Mouse (Mus musculus) midbrain, embryonic 11.5 days (tissue): Measurements from ENCODE around the gene Amz1. TPM values are rescaled to one million over a fixed set of nuclear protein-coding genes. Genes with fewer than 3 reads are reported as not detected.

Source experiments
- ATAC-seq: fragments of 200-750 bp; cut with Nextera tagmentation; 2 replicates; pipeline ENCODE4 v1.8.0; 2017; ENCODE audit warnings: moderate TSS enrichment, moderate library complexity; ENCODE audit not compliant: low FRiP score
- DNase-seq: peaks from one replicate; pipeline ENCODE4 v3.0.0; 2015; ENCODE audit warnings: low spot score; ENCODE audit errors: missing footprints
- H3K27ac ChIP-seq: fragments of 300-500 bp; sonication (generic); 2 replicates; pipeline ENCODE4 v1.5.1; 2014; ENCODE audit warnings: low read depth, low read length
- H3K27me3 ChIP-seq: fragments of 300-500 bp; sonication (generic); 2 replicates; pipeline ENCODE4 v1.6.1; 2014; ENCODE audit warnings: mild to moderate bottlenecking, low read length, moderate library complexity, mixed read lengths; ENCODE audit not compliant: control insufficient read depth, insufficient read depth
- H3K36me3 ChIP-seq: fragments of 300-500 bp; sonication (generic); 2 replicates; pipeline ENCODE4 v1.6.1; 2014; ENCODE audit warnings: mild to moderate bottlenecking, low read length, moderate library complexity, mixed read lengths; ENCODE audit not compliant: control insufficient read depth, insufficient read depth
- H3K4me1 ChIP-seq: fragments of 300-500 bp; sonication (generic); 2 replicates; pipeline ENCODE4 v1.6.1; 2014; ENCODE audit warnings: low read length; ENCODE audit not compliant: control insufficient read depth, insufficient read depth
- H3K4me2 ChIP-seq: fragments of 300-500 bp; sonication (generic); 2 replicates; pipeline ENCODE4 v1.6.1; 2014; ENCODE audit warnings: mild to moderate bottlenecking, moderate library complexity
- H3K4me3 ChIP-seq: fragments of 300-500 bp; sonication (generic); 2 replicates; pipeline ENCODE4 v1.5.1; 2014; ENCODE audit warnings: low read depth, low read length
- H3K9ac ChIP-seq: fragments of 300-500 bp; sonication (generic); 2 replicates; pipeline ENCODE4 v1.6.1; 2014; ENCODE audit warnings: low read length
- H3K9me3 ChIP-seq: fragments of 300-500 bp; sonication (generic); 2 replicates; pipeline ENCODE4 v1.6.1; 2016; ENCODE audit warnings: low read length; ENCODE audit not compliant: control insufficient read depth
- WGBS: fragments of 180-500 bp; shearing (Covaris S2); extraction: QIAGEN DNeasy Blood & Tissue Kit; methylation state at CpG from one replicate; pipeline ENCODE4 v1.1.7; 2014; 5-methylcytosine and 5-hydroxymethylcytosine counted together
- polyA plus RNA-seq: library from polyadenylated mRNA; unstranded; fragments of >200 nt; fragmentation: Nextera tagmentation; extraction: Ambion mirVana; gene quantifications from 2 replicates; pipeline ENCODE4 v1.2.1, GENCODE M21; 2014

Gene Amz1
- polyA plus RNA-seq, 1 experiment from 2014 or later = 0.67 TPM

DNA sequence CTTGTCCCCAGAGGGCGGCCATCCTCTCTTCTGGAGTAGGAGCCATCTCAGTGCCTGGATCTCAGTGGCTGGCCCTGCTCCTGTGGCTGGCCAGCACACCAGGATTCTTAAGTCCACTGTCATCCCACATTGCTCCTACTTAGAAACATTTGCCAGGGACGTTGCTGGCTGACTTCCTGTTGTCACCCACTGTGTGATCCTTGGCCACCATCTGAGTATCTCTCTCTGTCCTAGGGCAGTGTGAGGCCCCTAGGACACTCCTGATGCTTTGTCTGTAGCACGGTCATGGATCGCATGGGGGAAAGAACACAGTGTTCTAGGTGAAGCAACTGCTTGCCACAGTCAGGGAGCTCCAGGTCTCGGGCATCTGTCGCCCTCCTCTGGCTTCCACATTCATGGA, 13.6 kb upstream of the Amz1 start:
- no peak overlapping the region for H3K9ac ChIP-seq
- no peak for DNase-seq
- H3K27me3 ChIP-seq = no peaks in the 10 kb centered on the region
- peaks cover 7% of the 10 kb centered on the region for H3K4me1 ChIP-seq
- H3K36me3 ChIP-seq = peaks cover 18% of the 10 kb centered on the region
- no peak overlapping the region for H3K4me3 ChIP-seq
- H3K9me3 ChIP-seq = no peaks in the 10 kb centered on the region
- 95% methylated on average over 6 of the region's 6 CpGs for WGBS
- no peak overlapping the region for H3K4me2 ChIP-seq
- no peak overlapping the region for H3K27ac ChIP-seq
- no peak for ATAC-seq

DNA sequence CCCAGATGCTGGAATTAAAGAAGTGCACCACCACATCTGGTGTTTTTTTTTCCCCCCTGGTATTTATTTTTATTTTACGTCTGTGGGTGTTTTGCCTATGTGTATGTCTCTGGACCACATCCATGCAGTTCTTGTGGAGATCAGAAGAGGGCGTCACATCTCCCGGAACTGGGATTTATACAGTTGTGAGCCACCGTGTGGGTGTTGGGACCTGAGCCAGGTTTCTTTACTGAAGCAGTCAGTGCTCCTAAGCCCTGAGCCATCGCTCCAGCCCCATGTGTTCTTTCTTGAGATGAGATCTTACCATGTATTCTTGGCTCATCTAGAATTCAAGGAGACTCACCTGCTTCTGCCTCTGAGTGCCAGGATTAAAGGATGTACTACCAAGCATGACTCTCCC, 12.9 kb upstream of the Amz1 start:
- DNase-seq (no peak), ATAC-seq (no peak)
- H3K9me3 ChIP-seq = no peaks in the 10 kb centered on the region
- peaks cover 18% of the 10 kb centered on the region for H3K36me3 ChIP-seq
- 88% methylated on average over 5 of the region's 5 CpGs for WGBS
- H3K4me3 ChIP-seq = no peak overlapping the region
- H3K9ac ChIP-seq = no peak overlapping the region
- H3K4me1 ChIP-seq = 0 out of 2 replicates have a peak, but pooled peaks cover under 1% of the 10 kb centered on the region
- no peak overlapping the region for H3K27ac ChIP-seq
- H3K27me3 ChIP-seq = no peaks in the 10 kb centered on the region
- H3K4me2 ChIP-seq = no peak overlapping the region

DNA sequence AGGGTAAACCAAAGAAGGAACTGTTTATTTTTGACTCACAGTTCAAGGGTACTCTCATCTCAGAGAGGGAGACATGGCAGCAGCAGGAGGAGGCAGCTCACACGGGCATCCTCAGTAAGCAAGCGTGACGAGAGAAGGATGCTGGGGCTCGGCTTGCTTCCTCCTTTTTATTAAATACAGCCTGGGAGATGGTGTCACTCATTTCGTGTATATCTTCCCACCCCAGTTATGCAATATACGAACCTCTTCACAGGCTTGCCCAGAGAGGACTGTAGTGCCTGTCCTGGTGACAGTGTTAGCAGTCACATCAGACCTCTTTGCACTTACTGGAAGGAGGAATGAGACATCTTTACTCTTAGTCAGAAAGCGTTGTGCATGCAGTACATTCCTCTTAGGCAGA, 3.2 kb upstream of the Amz1 start:
- no peaks in the 10 kb centered on the region for H3K9me3 ChIP-seq
- 81% methylated on average over 7 of the region's 7 CpGs for WGBS
- no peak for ATAC-seq
- H3K4me2 ChIP-seq = no peak overlapping the region
- no peaks in the 10 kb centered on the region for H3K4me1 ChIP-seq
- no peaks in the 10 kb centered on the region for H3K27me3 ChIP-seq
- DNase-seq = no peak
- no peak overlapping the region for H3K9ac ChIP-seq
- H3K4me3 ChIP-seq = no peak overlapping the region
- no peak overlapping the region for H3K27ac ChIP-seq
- H3K36me3 ChIP-seq = peaks cover 13% of the 10 kb centered on the region; the same call in 1 of the 2 replicates

DNA sequence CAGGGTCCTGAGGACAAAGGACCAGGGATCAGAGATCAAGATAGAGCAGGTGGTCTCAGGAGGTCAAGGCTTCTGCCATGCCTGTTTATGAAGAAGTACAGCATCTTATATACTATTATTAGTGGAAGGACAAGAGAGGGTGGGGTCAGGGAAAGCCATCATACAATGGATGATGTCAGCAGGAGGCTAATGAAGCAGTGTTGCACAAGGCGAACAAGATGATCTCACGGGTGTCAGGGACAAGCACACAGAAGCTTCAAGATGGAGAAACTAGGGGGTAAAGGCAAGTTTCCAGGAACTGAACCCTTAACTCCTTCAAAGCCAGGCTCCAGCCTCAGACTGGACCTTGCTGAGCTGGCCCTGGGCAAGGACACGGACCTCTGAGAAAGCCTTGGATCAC, 1.8 kb upstream of the Amz1 start:
- 80% methylated on average over 3 of the region's 3 CpGs for WGBS
- no peaks in the 10 kb centered on the region for H3K4me1 ChIP-seq
- H3K27me3 ChIP-seq = no peaks in the 10 kb centered on the region
- ATAC-seq (no peak), DNase-seq (no peak)
- H3K9me3 ChIP-seq = no peaks in the 10 kb centered on the region
- no peak overlapping the region for H3K27ac ChIP-seq
- no peak overlapping the region for H3K4me3 ChIP-seq
- H3K36me3 ChIP-seq = peaks cover 11% of the 10 kb centered on the region; the same call in 1 of the 2 replicates
- no peak overlapping the region for H3K4me2 ChIP-seq
- H3K9ac ChIP-seq = no peak overlapping the region

DNA sequence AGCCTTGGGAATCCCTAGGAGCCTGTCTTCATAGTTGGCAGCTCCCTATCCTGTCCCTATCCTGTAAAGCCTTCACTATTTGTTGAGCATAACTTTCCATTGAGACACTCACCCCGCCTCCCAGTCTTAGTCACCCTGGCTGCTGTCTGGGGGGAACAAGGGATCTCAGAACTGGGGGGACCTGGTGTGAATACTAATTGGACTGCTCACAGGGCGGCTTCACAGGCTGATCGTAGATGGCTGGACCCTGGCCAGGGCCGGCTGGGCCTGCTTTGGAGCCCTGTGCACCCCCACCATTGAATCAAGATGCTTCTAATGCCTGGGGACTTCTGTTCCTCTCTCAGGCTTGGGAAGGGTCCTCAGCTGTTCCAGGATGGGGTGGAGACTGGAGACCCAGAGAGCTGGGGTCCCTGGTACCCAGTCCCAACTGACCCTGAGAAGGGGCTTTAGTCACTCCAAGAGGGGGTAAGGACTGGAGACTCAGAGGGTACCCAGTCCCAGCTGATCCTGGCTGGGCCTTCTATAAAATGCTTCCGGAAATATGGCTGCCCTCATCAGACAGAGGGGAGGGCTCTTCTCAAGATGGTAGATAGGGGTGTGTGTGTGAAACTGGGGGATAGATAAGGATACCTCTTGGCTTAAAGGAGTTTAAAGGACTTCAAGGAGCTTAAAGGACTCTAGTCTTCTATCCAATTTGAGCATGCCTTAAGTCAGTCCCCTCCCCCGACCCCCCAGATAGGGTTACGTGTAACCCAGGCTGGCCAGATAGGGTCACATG, 2.3 kb downstream of the Amz1 start:
- Histone ChIP-seq H3K36me3 (no peaks in the 10 kb centered on the region), H3K9ac (no peak overlapping the region), H3K4me2 (no peak overlapping the region), H3K27ac (no peak overlapping the region), H3K27me3 (no peaks in the 10 kb centered on the region), H3K9me3 (no peaks in the 10 kb centered on the region), H3K4me1 (no peaks in the 10 kb centered on the region), H3K4me3 (no peak overlapping the region)
- DNase-seq (no peak), ATAC-seq (no peak)
- 82% methylated on average over 7 of the region's 7 CpGs for WGBS

DNA sequence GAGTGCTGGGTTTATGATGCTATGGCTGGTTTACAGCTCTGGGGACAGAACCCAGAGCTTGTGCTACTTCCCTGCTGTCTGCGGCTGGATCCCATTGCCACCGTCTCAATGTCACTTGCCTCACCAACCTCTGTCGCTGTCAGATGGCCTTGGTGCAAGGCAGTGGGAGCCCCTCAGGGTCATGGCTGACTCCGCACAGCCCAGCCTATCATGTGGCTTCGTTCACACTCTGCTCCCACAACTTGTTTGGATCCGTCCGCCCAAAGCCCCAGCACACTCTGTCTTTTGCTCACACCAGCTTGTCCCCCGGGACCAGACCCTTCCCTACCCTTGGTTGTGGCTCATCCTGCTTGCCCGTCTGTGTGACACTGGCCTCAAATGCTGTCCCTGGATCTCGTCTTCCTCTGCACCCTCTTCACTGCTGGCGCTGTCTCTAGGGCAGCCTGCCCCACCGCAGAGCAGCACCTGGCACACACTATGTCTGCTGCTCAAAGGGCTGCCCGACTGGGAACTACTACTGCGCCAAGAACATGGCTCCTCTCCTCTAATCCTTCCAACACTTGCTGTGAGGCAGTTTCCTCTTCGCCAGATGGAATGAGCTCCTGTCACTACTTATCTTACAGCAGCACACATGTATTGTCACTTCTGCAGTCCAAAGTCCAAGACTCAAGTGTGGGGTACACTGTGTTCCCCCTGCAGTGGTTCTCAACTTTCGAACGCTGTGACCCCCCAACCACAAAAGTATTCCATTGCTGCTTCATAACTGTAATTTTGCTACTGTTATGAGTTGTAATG, 3.2 kb downstream of the Amz1 start:
- Histone ChIP-seq H3K27me3 (no peaks in the 10 kb centered on the region), H3K27ac (no peak overlapping the region), H3K9ac (no peak overlapping the region), H3K36me3 (no peaks in the 10 kb centered on the region), H3K4me2 (no peak overlapping the region), H3K4me3 (no peak overlapping the region), H3K4me1 (no peaks in the 10 kb centered on the region), H3K9me3 (no peaks in the 10 kb centered on the region)
- no peak for DNase-seq
- WGBS = 87% methylated on average over 17 of the region's 17 CpGs
- no peak for ATAC-seq

DNA sequence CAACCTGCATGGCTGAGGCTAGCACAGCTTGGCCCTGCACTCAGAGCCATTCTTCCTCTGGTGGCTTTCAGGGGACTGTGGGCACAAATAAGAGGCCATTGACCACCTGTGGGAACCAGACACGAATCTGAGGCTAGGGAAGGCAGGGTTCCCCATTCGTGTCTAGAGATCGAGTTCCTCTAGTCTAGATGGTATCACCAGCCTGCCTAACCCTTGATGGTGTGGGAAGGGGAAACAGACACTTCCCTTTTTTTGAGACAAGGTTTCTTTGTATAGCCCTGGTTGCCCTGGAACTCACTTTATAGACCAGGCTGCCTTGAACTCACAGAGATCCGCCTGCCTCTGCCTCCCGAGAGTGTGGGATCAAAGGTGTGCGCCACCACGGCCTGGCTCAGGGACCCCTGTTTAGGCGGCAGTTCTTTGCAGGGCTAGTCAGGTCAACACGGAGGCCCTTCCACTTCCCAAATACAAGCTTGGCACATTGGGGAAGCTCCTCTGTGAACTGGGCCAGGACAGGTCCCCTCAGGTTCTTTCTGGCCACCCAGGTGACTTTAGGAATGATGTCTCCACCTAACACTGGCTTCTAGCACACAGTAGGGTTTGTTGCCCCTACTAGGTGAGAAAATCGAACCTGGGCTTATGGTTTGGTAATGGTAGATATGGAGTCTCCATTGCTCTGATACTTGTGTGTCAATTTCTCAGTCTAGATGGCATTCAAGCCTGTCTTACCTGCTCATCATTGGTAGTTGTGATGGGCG, 7.3 kb downstream of the Amz1 start:
- no peak for DNase-seq
- no peaks in the 10 kb centered on the region for H3K9me3 ChIP-seq
- H3K4me2 ChIP-seq = no peak overlapping the region
- H3K9ac ChIP-seq = no peak overlapping the region
- no peak overlapping the region for H3K4me3 ChIP-seq
- no peak overlapping the region for H3K27ac ChIP-seq
- H3K36me3 ChIP-seq = no peaks in the 10 kb centered on the region
- ATAC-seq = no peak
- H3K4me1 ChIP-seq = peaks cover 6% of the 10 kb centered on the region
- peaks cover 9% of the 10 kb centered on the region for H3K27me3 ChIP-seq
- WGBS = 85% methylated on average over 11 of the region's 11 CpGs

DNA sequence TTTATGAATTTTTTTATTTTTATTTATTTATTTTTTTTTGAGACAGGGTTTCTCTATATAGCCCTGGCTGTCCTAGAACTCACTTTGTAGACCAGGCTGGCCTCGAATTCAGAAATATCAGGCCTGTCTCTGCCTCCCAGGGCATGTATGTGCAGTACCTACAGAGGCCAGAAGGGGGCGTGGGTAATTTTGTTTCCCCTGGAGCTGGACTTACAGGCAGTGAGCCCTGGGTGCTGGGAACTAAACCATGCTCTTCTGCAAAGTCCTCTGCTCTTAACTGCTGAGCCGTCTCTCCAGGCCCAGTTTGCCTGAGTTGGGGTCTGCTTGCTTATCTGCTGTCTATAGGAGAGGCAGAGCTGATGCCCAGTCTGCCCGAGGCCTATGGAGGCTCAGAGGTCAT, 8.3 kb downstream of the Amz1 start:
- H3K4me2 ChIP-seq = no peak overlapping the region
- H3K4me1 ChIP-seq = peaks cover 6% of the 10 kb centered on the region
- no peak overlapping the region for H3K4me3 ChIP-seq
- H3K27me3 ChIP-seq = peaks cover 13% of the 10 kb centered on the region
- 64% methylated on average over 4 of the region's 4 CpGs for WGBS
- no peak overlapping the region for H3K9ac ChIP-seq
- H3K36me3 ChIP-seq = no peaks in the 10 kb centered on the region
- no peak for DNase-seq
- no peaks in the 10 kb centered on the region for H3K9me3 ChIP-seq
- ATAC-seq = no peak
- H3K27ac ChIP-seq = no peak overlapping the region

DNA sequence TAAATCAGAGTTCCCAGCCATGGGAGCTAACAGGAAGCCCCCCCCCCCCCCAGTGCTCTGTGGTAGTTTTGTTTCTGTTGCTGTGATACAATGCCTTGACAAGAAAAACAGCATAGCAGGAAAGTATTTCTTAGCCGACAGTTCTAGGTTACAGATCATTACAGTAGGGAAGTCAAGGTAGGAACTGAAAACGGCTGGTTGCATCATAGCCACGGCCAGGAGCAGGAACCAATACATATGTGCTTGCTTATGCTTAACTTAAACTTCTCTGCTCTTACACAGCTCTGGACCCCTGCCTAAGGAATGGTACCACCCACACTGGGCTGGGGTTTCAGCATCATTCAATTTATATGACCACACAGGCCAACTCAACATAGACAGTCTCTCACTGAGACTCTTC, 9.4 kb downstream of the Amz1 start:
- no peaks in the 10 kb centered on the region for H3K36me3 ChIP-seq
- H3K9me3 ChIP-seq = no peaks in the 10 kb centered on the region
- DNase-seq (no peak), ATAC-seq (no peak)
- H3K4me3 ChIP-seq = no peak overlapping the region
- H3K27me3 ChIP-seq = peaks cover 13% of the 10 kb centered on the region
- H3K9ac ChIP-seq = no peak overlapping the region
- 84% methylated on average over 3 of the region's 3 CpGs for WGBS
- peaks cover 6% of the 10 kb centered on the region for H3K4me1 ChIP-seq
- H3K27ac ChIP-seq = no peak overlapping the region
- no peak overlapping the region for H3K4me2 ChIP-seq
